Mouse (Mus musculus) MEL (cell line): ENCODE measurements around the gene Gm10799. TPM values are rescaled to one million over a fixed set of nuclear protein-coding genes. Genes with fewer than 3 reads are reported as not detected.

Experiments
- polyA plus RNA-seq, 2 experiments: library from polyadenylated mRNA; stranded (reverse) in 1 of 2; unstranded in 1 of 2; fragments of >175 nt in 1 of 2; fragments of >200 nt in 1 of 2; gene quantifications; 2 replicates each; pipeline versions ENCODE4 v1.2.1 to v1.2.4; 2012; ENCODE audit warnings: low replicate concordance in 2 of 2, low read depth in 1 of 2; ENCODE audit not compliant: insufficient read length in 2 of 2, insufficient read depth in 1 of 2, missing spikeins in 1 of 2
- total RNA-seq: library from RNA; depleted of rRNA; stranded (reverse); fragments of 300-350 nt; gene quantifications from 2 replicates; pipeline ENCODE4 v1.2.3, GENCODE M21; 2012; rRNA removed

Gene Gm10799
- total and polyA plus RNA-seq, 3 experiments: not detected

Other genes starting within 250 kb of the Gm10799 start
- gene Lmo2, start 110.6 kb downstream of the Gm10799 start, total RNA-seq: 258 and 278 TPM in 2 replicates
- 100 to 1,000 TPM in 1 of 2 experiments, 10 to 100 TPM in 1; 96.2 to 184 TPM for gene Lmo2, start 110.6 kb downstream of the Gm10799 start, polyA plus RNA-seq
- 30.9 and 32.7 TPM in 2 replicates for gene Fbxo3, start 40.8 kb downstream of the Gm10799 start, total RNA-seq
- 10 to 100 TPM; 41.9 to 55.4 TPM for gene Fbxo3, start 40.8 kb downstream of the Gm10799 start, polyA plus RNA-seq
- 0.50 TPM in 1 of 2 replicates, not detected in the other for gene 4931422A03Rik, start 40.2 kb downstream of the Gm10799 start, total RNA-seq
- 1 to 10 TPM in 1 of 2 experiments, not detected in 1; 4.9 TPM for gene 4931422A03Rik, start 40.2 kb downstream of the Gm10799 start, polyA plus RNA-seq
- gene Gm10912, start 2.7 kb downstream of the Gm10799 start, total RNA-seq: 0.08 TPM in 1 of 2 replicates, not detected in the other
- gene Gm10912, start 2.7 kb downstream of the Gm10799 start, polyA plus RNA-seq: under 1 TPM in 1 of 2 experiments, not detected in 1; 0.06 TPM
- gene Cd59b, start 1.3 kb upstream of the Gm10799 start, total RNA-seq: not detected in 2 replicates
- gene Cd59b, start 1.3 kb upstream of the Gm10799 start, polyA plus RNA-seq: under 1 TPM in 1 of 2 experiments, not detected in 1; 0.38 TPM
- 0.08 TPM in 1 of 2 replicates, not detected in the other for gene Cd59a, start 27.3 kb upstream of the Gm10799 start, total RNA-seq
- under 1 TPM in 1 of 2 experiments, not detected in 1; 0.96 TPM for gene Cd59a, start 27.3 kb upstream of the Gm10799 start, polyA plus RNA-seq
- gene A930018P22Rik, start 54.2 kb upstream of the Gm10799 start, total RNA-seq: not detected in 2 replicates
- gene A930018P22Rik, start 54.2 kb upstream of the Gm10799 start, polyA plus RNA-seq: not detected